Mouse (Mus musculus) hindbrain, postnatal 0 days (tissue): ENCODE measurements around the gene Zdhhc14. TPM values are rescaled to one million over a fixed set of nuclear protein-coding genes. Genes with fewer than 3 reads are reported as not detected.

Experiments used
- ATAC-seq: fragments of 200-750 bp; cut with Nextera tagmentation; 2 replicates; pipeline ENCODE4 v1.8.0; 2017; ENCODE audit warnings: mild to moderate bottlenecking, moderate TSS enrichment, moderate library complexity
- DNase-seq: peaks from one replicate; pipeline ENCODE4 v3.0.0-alpha.2; 2015; ENCODE audit warnings: low spot score
- H3K27ac ChIP-seq: fragments of 300-500 bp; sonication (generic); 2 replicates; pipeline ENCODE4 v1.5.1; 2014; ENCODE audit warnings: mild to moderate bottlenecking
- H3K27me3 ChIP-seq: fragments of 300-500 bp; sonication (generic); 2 replicates; pipeline ENCODE4 v1.6.1; 2014; ENCODE audit warnings: low read length, mixed read lengths; ENCODE audit not compliant: insufficient read depth
- H3K36me3 ChIP-seq: fragments of 300-500 bp; sonication (generic); 2 replicates; pipeline ENCODE4 v1.6.1; 2014; ENCODE audit warnings: low read length, mixed read lengths; ENCODE audit not compliant: insufficient read depth
- H3K4me1 ChIP-seq: fragments of 300-500 bp; sonication (generic); 2 replicates; pipeline ENCODE4 v1.6.1; 2014; ENCODE audit warnings: antibody characterized with exemption, low read length, mixed read lengths; ENCODE audit not compliant: insufficient read depth
- H3K4me2 ChIP-seq: fragments of 300-500 bp; sonication (generic); 2 replicates; pipeline ENCODE4 v1.6.1; 2014; ENCODE audit warnings: low read depth, mild to moderate bottlenecking, low read length, moderate library complexity, mixed read lengths
- H3K4me3 ChIP-seq: fragments of 300-500 bp; sonication (generic); 2 replicates; pipeline ENCODE4 v1.5.1; 2014; ENCODE audit warnings: low read length
- H3K9ac ChIP-seq: fragments of 300-500 bp; sonication (generic); replicated peaks from 2 replicates; pipeline ENCODE4 v1.6.1; 2014; ENCODE audit warnings: mild to moderate bottlenecking, low read length, moderate library complexity, mixed read lengths
- H3K9me3 ChIP-seq: fragments of 300-500 bp; sonication (generic); 2 replicates; pipeline ENCODE4 v1.6.1; 2016; ENCODE audit warnings: low read length, mixed read lengths
- CTCF ChIP-seq: IDR thresholded peaks from 2 replicates; pipeline ENCODE4 v1.5.1; 2016; ENCODE audit warnings: antibody characterized with exemption, control low read depth, low read depth
- WGBS: fragments of 180-500 bp; shearing (Covaris S2); extraction: QIAGEN DNeasy Blood & Tissue Kit; methylation state at CpG from one replicate; pipeline ENCODE4 v1.1.7; 2014; 5-methylcytosine and 5-hydroxymethylcytosine counted together
- polyA plus RNA-seq: library from polyadenylated mRNA; unstranded; fragments of >200 nt; fragmentation: Nextera tagmentation; extraction: Ambion mirVana; gene quantifications from 2 replicates; pipeline ENCODE4 v1.2.1, GENCODE M21; 2015
- total RNA-seq: library from RNA; depleted of rRNA; stranded (reverse); fragments of >200 nt; gene quantifications from 2 replicates; pipeline ENCODE4 v1.2.3, GENCODE M21; 2014

Zdhhc14 gene
- total and polyA plus RNA-seq, 2 experiments from 2014 or later = 9.7 to 20.5 TPM

DNA sequence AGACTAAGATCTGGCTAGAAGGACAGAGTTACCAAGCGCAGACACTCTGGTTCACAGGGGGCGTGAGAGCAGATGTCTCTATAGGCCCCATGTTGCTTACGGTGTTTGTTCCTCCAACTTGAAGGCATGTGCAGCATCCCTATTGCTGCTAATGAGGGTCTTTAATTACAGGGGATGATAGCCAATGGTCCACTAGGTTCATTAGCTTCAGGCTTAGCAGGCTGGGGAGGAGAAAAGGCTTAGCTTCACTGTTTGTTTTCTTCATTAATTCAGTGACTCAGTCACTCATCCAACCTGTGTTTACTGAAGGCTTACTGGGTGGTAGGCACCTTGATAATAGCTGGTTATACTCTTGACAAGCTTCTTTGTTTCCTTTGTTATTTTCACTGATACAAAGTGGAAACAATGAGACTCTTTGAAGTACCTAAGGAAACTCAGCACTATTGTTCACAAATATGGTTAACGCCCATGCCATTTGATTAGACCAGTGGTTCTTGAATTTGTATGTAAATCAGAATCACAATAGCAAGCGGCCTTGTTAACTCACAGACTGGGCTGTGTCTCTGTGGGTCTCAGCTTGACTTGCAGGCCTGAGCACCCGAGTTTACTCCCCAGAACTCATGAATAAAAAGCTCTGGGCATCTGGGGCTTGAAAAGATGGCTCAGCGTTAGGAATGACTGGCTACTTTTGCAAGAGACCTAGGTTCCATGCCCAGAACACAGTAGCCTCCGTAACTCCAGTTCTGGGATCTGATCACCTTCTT is 168.1 kb downstream of the Zdhhc14 start:
- no peak for TF ChIP-seq CTCF
- Histone ChIP-seq H3K4me1 (no peaks in the 10 kb centered on the region), H3K27ac (no peak overlapping the region), H3K9ac (no peak overlapping the region), H3K9me3 (no peaks in the 10 kb centered on the region), H3K36me3 (no peaks in the 10 kb centered on the region), H3K27me3 (no peaks in the 10 kb centered on the region), H3K4me2 (no peak overlapping the region), H3K4me3 (no peak overlapping the region)
- peak; percentile 62 for ATAC-seq
- WGBS = 30% methylated on average over 8 of the region's 8 CpGs
- peak; percentile 35 for DNase-seq

- Histone ChIP-seq H3K27me3 (no peaks in the 10 kb centered on the region), H3K4me1 (no peaks in the 10 kb centered on the region), H3K36me3 (no peaks in the 10 kb centered on the region), H3K4me3 (no peak overlapping the region), H3K4me2 (no peak overlapping the region), H3K9ac (no peak overlapping the region), H3K9me3 (no peaks in the 10 kb centered on the region), H3K27ac (no peak overlapping the region)
- 74% methylated on average over 8 of the region's 8 CpGs for WGBS
- DNase-seq (no peak), ATAC-seq (no peak)
- TF ChIP-seq CTCF = no peak
Measured at GRCm38 (mm10) chr17:5666652-5667051, 174.3 kb downstream of the Zdhhc14 start.

GRCm38 (mm10) chr17:5668456-5668855 is 176.1 kb downstream of the Zdhhc14 start:
- H3K36me3 ChIP-seq = no peaks in the 10 kb centered on the region
- no peaks in the 10 kb centered on the region for H3K9me3 ChIP-seq
- no peak overlapping the region for H3K4me2 ChIP-seq
- H3K27me3 ChIP-seq = no peaks in the 10 kb centered on the region
- ATAC-seq (no peak), DNase-seq (no peak)
- WGBS = 43% methylated on average over 3 of the region's 3 CpGs
- H3K27ac ChIP-seq = no peak overlapping the region
- H3K4me3 ChIP-seq = no peak overlapping the region
- H3K4me1 ChIP-seq = no peaks in the 10 kb centered on the region
- TF ChIP-seq CTCF = no peak
- H3K9ac ChIP-seq = no peak overlapping the region

DNA sequence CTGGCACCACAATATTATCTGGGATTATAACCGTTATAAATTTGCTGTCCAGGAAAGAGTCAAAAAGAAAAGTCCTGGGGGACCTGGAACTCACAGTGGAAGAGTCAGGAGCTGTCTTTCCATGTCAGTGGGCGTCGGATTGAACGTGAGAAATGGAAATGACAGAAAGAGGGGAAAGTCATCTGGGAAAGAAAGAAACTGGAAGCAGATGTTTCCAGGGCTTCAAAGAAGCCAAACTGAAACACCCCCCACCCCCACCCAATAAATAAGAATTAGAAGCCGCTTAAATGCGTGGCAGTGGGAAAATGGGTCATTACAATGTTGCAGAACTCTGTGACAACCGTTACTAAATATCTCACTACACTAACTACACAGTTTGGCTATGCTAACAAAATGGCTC is 176.6 kb downstream of the Zdhhc14 start:
- TF ChIP-seq CTCF = no peak
- Histone ChIP-seq H3K36me3 (no peaks in the 10 kb centered on the region), H3K9ac (no peak overlapping the region), H3K4me2 (no peak overlapping the region), H3K4me3 (no peak overlapping the region), H3K9me3 (no peaks in the 10 kb centered on the region), H3K27me3 (no peaks in the 10 kb centered on the region), H3K4me1 (no peaks in the 10 kb centered on the region), H3K27ac (no peak overlapping the region)
- DNase-seq (no peak), ATAC-seq (no peak)
- WGBS = 41% methylated on average over 7 of the region's 7 CpGs

DNA sequence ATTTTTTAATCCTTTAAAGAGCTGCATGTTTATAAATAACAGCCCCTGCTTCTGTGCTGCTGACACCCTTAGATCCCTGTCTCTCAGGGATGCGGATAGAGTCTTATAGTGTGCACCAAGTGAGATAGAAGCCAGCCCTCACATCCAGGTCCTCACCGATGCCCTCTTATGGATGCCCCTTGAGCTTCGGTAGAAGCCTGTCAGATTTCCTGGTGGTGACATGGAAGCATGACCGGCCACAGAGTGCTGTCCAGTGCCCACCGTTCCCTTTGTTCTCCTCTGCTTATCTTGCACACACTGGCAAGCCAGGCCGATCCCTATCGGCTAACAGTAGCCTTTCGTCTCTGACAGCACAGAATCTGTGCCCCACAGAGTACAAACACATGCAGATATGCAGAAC is 183.6 kb downstream of the Zdhhc14 start:
- WGBS = 64% methylated on average over 8 of the region's 8 CpGs
- Histone ChIP-seq H3K4me1 (no peaks in the 10 kb centered on the region), H3K9me3 (no peaks in the 10 kb centered on the region), H3K27me3 (no peaks in the 10 kb centered on the region), H3K36me3 (no peaks in the 10 kb centered on the region), H3K27ac (no peak overlapping the region), H3K4me2 (no peak overlapping the region), H3K9ac (no peak overlapping the region), H3K4me3 (no peak overlapping the region)
- DNase-seq (no peak), ATAC-seq (no peak)
- peak; percentile 16; the same call in 1 of the 2 replicates for TF ChIP-seq CTCF

DNA sequence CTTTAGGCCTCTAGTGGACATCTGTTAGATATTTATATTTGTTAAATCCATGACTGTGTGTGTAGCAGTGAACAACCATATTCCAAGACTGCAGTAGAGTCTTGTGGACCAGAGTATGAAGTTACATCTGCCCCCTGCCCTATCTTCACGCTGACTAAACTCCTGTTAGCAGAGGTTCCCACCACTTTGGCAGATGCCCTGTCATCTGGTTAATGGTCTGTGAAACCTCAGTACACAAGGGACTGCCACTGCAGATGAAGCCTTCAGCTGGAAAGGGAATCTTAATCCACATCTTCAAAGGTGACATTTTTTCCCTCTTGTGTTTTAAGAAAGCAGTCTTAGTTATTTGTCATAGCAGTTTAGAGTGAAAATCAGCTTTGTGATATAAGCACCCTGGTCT is 187.0 kb downstream of the Zdhhc14 start:
- Histone ChIP-seq H3K4me3 (no peak overlapping the region), H3K36me3 (no peaks in the 10 kb centered on the region), H3K27ac (no peak overlapping the region), H3K27me3 (no peaks in the 10 kb centered on the region), H3K9me3 (no peaks in the 10 kb centered on the region), H3K9ac (no peak overlapping the region), H3K4me1 (no peaks in the 10 kb centered on the region), H3K4me2 (no peak overlapping the region)
- no peak for ATAC-seq
- DNase-seq = no peak
- no peak for TF ChIP-seq CTCF
- WGBS = 36% methylated on average over 1 of the region's 1 CpGs

DNA sequence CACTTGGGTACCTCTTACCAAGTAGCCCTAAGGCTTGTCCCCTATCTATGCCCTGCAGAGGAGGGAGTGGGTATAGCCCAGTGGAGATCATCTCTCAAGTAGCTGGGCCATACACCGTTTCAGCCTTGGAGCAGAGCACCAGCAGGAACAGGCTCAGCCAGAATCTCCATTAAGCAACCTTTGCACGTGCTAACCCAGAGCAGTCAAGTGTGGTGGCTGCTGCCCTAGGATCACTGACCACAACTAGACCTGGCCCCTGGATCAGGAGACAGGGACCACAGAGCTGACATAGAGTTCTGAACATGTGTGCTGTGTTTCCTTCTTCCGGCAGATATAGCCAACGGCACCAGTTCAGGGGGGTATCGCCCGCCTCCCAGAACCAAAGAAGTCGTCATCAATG is 193.0 kb downstream of the Zdhhc14 start:
- no peak for TF ChIP-seq CTCF
- Histone ChIP-seq H3K27me3 (no peaks in the 10 kb centered on the region), H3K27ac (no peak overlapping the region), H3K4me3 (no peak overlapping the region), H3K36me3 (no peaks in the 10 kb centered on the region), H3K9ac (no peak overlapping the region), H3K4me2 (no peak overlapping the region), H3K9me3 (no peaks in the 10 kb centered on the region), H3K4me1 (no peaks in the 10 kb centered on the region)
- no peak for DNase-seq
- ATAC-seq = no peak
- WGBS = 90% methylated on average over 7 of the region's 7 CpGs
